Mouse (Mus musculus): ENCODE results near the gene Tbxas1. TPM values are rescaled to one million over a fixed set of nuclear protein-coding genes. Genes with fewer than 3 reads are reported as not detected.

The Tbxas1 gene
- total RNA-seq, 4 experiments from 2014 or later = 0.87 to 3.9 (median 1.6) TPM

DNA sequence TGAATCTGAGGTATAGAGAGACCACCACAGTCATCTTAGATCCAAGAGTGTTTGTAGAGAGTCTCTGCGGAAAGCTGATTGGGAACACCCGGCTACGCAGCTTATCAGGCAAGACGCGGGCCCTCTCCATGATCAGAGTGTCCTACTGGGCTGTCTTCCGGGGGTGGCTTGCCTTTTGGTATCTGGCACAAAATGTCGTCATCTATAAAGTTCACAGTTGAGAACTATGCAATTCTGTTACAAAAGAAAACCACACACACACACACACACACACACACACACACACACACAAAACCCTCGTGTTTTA lies 46.6 kb downstream of the Tbxas1 start:
- no peak for DNase-seq (ENCODE audit: low spot score)

DNA sequence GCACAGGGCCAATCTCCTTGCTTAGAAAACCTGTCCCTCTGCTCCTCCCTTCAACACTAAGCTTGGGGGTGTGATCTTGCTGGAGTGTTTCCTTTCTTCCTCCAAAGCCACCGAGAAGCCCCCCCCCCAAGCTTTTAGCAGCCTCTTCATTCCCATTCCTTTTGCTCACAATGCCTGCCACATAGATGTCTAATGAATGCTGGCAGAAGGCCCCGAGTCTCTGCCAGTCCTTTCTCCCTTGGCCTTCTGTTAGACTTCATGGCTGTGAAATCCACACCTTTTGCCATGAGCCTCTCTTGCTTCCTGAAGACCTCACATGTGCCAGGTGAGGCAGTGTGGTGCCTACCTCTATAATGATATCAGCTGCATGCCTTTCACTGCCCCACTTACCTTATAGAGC lies 47.3 kb downstream of the Tbxas1 start:
- no peak for DNase-seq (ENCODE audit: low spot score)

GRCm38 (mm10) chr6:38923450-38923849 lies 48.2 kb downstream of the Tbxas1 start:
- DNase-seq (ENCODE audit: low spot score) = no peak

GRCm38 (mm10) chr6:38923870-38924817 lies 48.9 kb downstream of the Tbxas1 start:
- DNase-seq (ENCODE audit: low spot score) = no peak

GRCm38 (mm10) chr6:38925719-38926118 lies 50.5 kb downstream of the Tbxas1 start:
- DNase-seq (ENCODE audit: low spot score) = no peak

DNA sequence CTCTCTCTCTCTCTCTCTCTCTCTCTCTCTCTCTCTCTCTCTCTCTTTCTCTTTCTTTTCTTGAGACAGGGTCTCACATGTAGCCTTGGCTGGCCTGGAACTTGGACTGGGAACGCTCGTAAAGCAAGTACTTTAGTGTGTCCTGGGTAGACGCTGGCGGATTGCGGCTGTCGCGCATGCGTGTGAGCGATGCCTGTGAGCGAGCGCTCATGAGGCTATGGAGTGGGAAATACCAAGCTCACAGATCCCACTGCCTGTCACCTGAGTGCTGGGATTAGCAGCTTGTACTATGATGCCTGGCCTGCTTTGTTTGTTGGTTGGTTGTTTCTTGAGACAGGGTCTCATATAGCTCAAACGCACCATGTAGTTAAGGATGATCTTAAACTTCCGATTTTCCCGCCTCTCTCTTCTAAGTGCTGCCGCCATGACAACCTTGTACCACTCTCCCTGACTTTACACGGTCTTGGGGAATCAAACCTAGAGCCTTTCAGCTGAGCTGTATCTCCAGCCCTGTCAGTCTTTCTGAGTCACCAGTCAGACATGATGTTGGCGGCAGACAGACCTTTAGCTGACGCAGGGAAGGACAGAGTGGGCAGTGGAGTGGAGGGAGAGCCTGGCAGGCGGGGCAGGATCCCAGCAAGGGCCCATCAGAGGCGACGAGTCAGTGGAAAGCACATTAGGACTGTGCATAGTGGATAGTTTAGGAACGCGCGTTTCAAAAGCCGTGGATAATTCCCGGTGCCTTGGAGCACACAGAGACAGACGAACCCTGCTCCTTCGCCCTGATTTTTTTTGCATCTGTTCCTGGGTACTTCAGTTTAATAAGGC lies 51.1 kb downstream of the Tbxas1 start:
- DNase-seq (ENCODE audit: low spot score) = no peak

GRCm38 (mm10) chr6:38926963-38927361 lies 51.8 kb downstream of the Tbxas1 start:
- no peak for DNase-seq (ENCODE audit: low spot score)

DNA sequence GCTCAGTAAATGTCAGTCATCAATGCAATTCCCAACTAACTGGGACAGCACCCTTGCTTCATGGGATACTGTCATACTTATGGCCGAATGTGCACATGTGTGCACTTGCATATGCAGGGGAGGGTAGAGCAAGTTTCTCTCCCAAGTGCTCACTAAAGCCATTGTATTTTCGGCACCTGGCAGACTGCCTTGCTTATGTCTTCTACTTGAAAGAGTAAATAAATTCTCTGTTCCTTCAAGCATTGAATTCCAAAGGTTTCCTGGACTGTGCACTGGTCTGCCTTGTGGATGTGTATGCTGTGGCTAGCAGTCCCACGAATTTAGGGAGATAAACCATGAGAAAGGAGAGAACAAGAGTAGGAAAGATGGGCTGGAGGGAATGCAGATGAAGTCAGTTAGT lies 53.3 kb downstream of the Tbxas1 start:
- DNase-seq (ENCODE audit: low spot score) = no peak

DNA sequence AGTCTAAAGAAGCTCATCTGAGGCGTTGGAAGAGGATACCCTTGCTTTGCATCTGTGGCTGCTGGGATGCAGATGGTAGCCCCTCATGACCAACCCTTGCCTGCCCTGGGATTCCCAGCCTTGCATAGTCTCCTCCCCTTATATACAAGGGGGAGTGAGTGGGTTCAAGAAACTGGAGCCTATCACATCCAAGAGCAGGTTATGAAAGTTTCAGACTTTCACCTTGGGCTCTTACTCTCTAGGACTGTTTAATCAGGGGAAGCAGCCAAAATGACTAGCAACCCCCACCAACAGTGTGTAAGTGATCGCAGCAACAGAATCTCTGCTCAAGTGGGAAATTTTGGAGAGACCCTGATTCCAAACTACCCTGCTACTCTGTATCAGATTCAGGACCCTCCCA lies 60.8 kb downstream of the Tbxas1 start:
- DNase-seq (ENCODE audit: low spot score) = no peak

GRCm38 (mm10) chr6:38938421-38938820 lies 63.2 kb downstream of the Tbxas1 start:
- DNase-seq (ENCODE audit: low spot score) = no peak

DNA sequence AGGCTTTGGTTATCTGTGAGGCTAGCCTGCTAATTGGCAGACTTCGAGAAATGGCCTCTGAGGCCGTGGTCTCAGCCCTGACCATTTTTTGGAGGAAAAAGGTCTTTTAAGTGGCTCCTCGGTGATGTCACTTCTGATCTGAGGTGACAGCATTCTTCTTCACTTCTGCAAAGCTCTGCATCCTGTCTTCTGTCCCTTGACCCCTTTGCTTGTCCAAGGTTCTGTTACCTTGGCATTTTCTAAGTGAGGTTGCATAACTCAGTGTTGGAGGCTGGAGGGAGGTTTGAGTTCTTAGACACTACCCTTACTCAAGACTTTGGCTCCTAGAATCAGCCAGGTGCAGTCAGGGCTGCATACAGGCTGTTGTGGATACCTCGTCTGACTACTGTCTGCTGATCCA lies 63.9 kb downstream of the Tbxas1 start:
- no peak for DNase-seq (ENCODE audit: low spot score)

DNA sequence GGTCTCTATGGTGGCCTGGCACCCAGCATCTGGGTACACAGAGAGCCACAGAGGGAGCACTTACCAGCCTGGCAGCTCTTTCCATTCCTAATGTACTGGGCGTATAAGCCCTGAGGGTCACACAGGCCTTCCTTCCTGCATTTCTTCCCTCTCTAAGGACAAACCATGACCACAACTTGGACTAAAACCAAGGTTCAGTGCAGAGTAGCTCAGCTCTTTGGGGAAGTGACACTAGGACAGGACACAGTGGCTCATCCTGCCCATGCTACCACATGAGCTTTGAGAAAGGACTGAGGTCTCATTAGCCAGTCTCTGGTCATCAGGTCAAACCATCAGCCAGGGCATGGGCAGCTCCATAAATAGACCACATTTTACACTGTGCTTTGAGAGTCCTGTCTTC lies 65.8 kb downstream of the Tbxas1 start:
- peak; percentile 58 for DNase-seq (ENCODE audit: low spot score)

GRCm38 (mm10) chr6:38942771-38943170 lies 67.6 kb downstream of the Tbxas1 start:
- no peak for DNase-seq (ENCODE audit: low spot score)

- DNase-seq (ENCODE audit: low spot score) = no peak
Observed at GRCm38 (mm10) chr6:38944392-38944791, 69.2 kb downstream of the Tbxas1 start.

DNA sequence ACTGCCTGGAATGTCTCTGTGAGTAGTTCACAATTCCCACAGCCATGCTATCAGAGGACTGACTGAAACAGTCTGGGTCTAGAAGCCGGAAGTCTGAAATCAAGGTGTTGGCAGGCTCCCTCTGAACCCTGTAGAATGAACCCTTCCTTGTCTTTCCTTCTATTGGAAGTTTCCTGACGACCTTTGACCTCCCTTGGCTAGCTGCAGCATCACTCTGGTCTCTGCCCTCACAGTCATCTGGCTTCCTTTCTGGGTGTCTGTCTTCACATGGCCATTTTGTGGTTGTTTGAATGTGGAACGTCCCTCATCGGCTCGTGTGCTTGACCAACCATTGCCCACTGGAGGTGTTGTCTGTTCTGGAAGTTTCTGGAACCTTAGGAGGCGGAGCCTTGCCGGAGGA lies 69.6 kb downstream of the Tbxas1 start:
- DNase-seq (ENCODE audit: low spot score) = no peak

DNA sequence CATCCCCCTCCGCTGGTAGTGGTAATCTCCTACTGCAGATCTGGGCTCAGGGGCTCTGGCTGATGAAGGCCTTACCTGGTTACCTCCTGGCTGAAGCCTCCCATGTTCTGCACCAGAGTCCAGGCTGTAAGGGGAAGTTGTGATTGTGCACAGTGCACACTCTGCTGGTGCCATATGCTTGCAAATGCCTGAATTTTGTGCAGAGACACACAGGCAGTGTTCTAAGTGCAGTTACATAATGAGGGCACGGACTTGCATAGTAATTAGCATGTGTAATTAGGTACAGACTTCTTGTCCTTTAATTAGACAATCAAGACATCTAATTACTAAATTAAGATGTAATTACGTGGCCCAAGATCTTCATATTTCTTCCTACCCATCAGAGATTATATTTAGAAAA lies 70.5 kb downstream of the Tbxas1 start:
- no peak for DNase-seq (ENCODE audit: low spot score)

GRCm38 (mm10) chr6:38947282-38947681 lies 72.1 kb downstream of the Tbxas1 start:
- DNase-seq (ENCODE audit: low spot score) = no peak

GRCm38 (mm10) chr6:38949683-38950161 lies 74.5 kb downstream of the Tbxas1 start:
- peak; percentile 38 for DNase-seq (ENCODE audit: low spot score)

- no peak for DNase-seq (ENCODE audit: low spot score)
Observed at GRCm38 (mm10) chr6:38950341-38950740, 75.1 kb downstream of the Tbxas1 start.

- DNase-seq (ENCODE audit: low spot score) = no peak
Observed at GRCm38 (mm10) chr6:38950838-38951237, 75.6 kb downstream of the Tbxas1 start.

- DNase-seq (ENCODE audit: low spot score) = no peak
Observed at GRCm38 (mm10) chr6:38956641-38957040, 81.4 kb downstream of the Tbxas1 start.

GRCm38 (mm10) chr6:38957246-38957645 lies 82.0 kb downstream of the Tbxas1 start:
- no peak for DNase-seq (ENCODE audit: low spot score)

DNA sequence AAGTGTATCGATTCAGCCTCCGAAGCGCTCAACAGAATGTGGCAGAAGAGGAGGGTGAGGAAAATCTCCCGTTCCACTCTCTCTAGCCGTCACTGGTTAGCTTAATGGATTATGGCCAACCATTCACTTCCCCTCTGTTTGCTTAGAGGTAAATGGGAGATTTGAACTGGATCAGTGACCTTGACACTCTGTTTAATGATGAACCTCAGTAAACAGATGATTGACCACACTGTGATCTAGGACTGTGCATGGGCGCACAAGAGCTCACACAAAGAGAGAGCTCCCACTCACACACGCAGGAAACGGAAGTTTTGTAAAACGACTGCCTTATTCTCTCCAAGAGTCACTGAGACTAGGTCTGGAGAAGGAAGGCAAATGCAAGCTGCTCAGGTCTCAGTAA lies 84.3 kb downstream of the Tbxas1 start:
- DNase-seq (ENCODE audit: low spot score) = no peak
